Mouse (Mus musculus) macrophage (primary cell): ENCODE measurements around the gene Sh3pxd2a. TPM values are rescaled to one million over a fixed set of nuclear protein-coding genes. Genes with fewer than 3 reads are reported as not detected.

Experiments
- H3K27ac ChIP-seq: fragments of 350-480 bp; formaldehyde crosslinking; 2 replicates; pipeline ENCODE4 v1.9.0; 2021
- H3K36me3 ChIP-seq: fragments of 350-480 bp; formaldehyde crosslinking; 2 replicates; pipeline ENCODE4 v1.9.0; 2021; ENCODE audit errors: inconsistent target
- H3K4me3 ChIP-seq: fragments of 350-480 bp; formaldehyde crosslinking; 2 replicates; pipeline ENCODE4 v1.9.0; 2021; ENCODE audit errors: inconsistent target
- H3K79me2 ChIP-seq: fragments of 350-480 bp; formaldehyde crosslinking; 2 replicates; pipeline ENCODE4 v1.9.0; 2021; ENCODE audit errors: inconsistent target
- WGBS: methylation state at CpG from one replicate; pipeline ENCODE4 v1.1.7; 2026; ENCODE audit warnings: inconsistent platforms; ENCODE audit not compliant: missing documents; 5-methylcytosine and 5-hydroxymethylcytosine counted together
- polyA plus RNA-seq: library from polyadenylated mRNA; stranded (reverse); fragments of 250-400 nt; gene quantifications from 3 replicates; pipeline ENCODE4 v1.2.4, GENCODE M21; 2018; ENCODE audit warnings: inconsistent platforms

Sh3pxd2a gene
- polyA plus RNA-seq, 1 experiment from 2014 or later, result 8.0 TPM

GRCm38 (mm10) chr19:47382268-47382667, 81.9 kb downstream of the Sh3pxd2a start:
- Histone ChIP-seq H3K79me2 (no peaks in the 10 kb centered on the region), H3K27ac (no peak overlapping the region), H3K4me3 (no peak overlapping the region), H3K36me3 (no peaks in the 10 kb centered on the region)
- 62% methylated on average over 5 of the region's 5 CpGs for WGBS

GRCm38 (mm10) chr19:47381011-47381410, 83.2 kb downstream of the Sh3pxd2a start:
- 90% methylated on average over 15 of the region's 15 CpGs for WGBS
- Histone ChIP-seq H3K27ac (no peak overlapping the region), H3K79me2 (no peaks in the 10 kb centered on the region)

GRCm38 (mm10) chr19:47379141-47379540, 85.1 kb downstream of the Sh3pxd2a start:
- no peaks in the 10 kb centered on the region for H3K36me3 ChIP-seq
- no peak overlapping the region for H3K27ac ChIP-seq
- H3K4me3 ChIP-seq, result no peak overlapping the region
- H3K79me2 ChIP-seq, result no peaks in the 10 kb centered on the region
- 93% methylated on average over 5 of the region's 5 CpGs for WGBS

More at GRCm38 (mm10) chr19:47381011-47381410, 83.2 kb downstream of the Sh3pxd2a start:
- H3K36me3 ChIP-seq, result no peaks in the 10 kb centered on the region
- H3K4me3 ChIP-seq, result no peak overlapping the region

- no peaks in the 10 kb centered on the region for H3K36me3 ChIP-seq
- H3K79me2 ChIP-seq, result no peaks in the 10 kb centered on the region
- no peak overlapping the region for H3K4me3 ChIP-seq
- WGBS, result 91% methylated on average over 8 of the region's 8 CpGs
- H3K27ac ChIP-seq, result no peak overlapping the region
These were observed 89.2 kb downstream of the Sh3pxd2a start for GRCm38 (mm10) chr19:47374916-47375573.

GRCm38 (mm10) chr19:47374440-47374839, 89.8 kb downstream of the Sh3pxd2a start:
- Histone ChIP-seq H3K27ac (no peak overlapping the region), H3K4me3 (no peak overlapping the region), H3K79me2 (no peaks in the 10 kb centered on the region), H3K36me3 (no peaks in the 10 kb centered on the region)
- 31% methylated on average over 4 of the region's 4 CpGs for WGBS

GRCm38 (mm10) chr19:47372044-47372443, 92.2 kb downstream of the Sh3pxd2a start:
- Histone ChIP-seq H3K27ac (no peak overlapping the region), H3K36me3 (no peaks in the 10 kb centered on the region), H3K79me2 (no peaks in the 10 kb centered on the region), H3K4me3 (no peak overlapping the region)
- 78% methylated on average over 4 of the region's 5 CpGs for WGBS

- WGBS, result 93% methylated on average over 10 of the region's 11 CpGs
- H3K79me2 ChIP-seq, result no peaks in the 10 kb centered on the region
- no peak overlapping the region for H3K4me3 ChIP-seq
- no peaks in the 10 kb centered on the region for H3K36me3 ChIP-seq
- no peak overlapping the region for H3K27ac ChIP-seq
These were observed 92.7 kb downstream of the Sh3pxd2a start for GRCm38 (mm10) chr19:47371521-47371920.

GRCm38 (mm10) chr19:47369008-47369407, 95.2 kb downstream of the Sh3pxd2a start:
- Histone ChIP-seq H3K36me3 (no peaks in the 10 kb centered on the region), H3K4me3 (no peak overlapping the region), H3K27ac (no peak overlapping the region), H3K79me2 (no peaks in the 10 kb centered on the region)
- 90% methylated on average over 3 of the region's 3 CpGs for WGBS

GRCm38 (mm10) chr19:47367271-47367879, 96.8 kb downstream of the Sh3pxd2a start:
- H3K4me3 ChIP-seq, result no peak overlapping the region
- WGBS, result 96% methylated on average over 12 of the region's 12 CpGs
- H3K27ac ChIP-seq, result no peak overlapping the region
- no peaks in the 10 kb centered on the region for H3K79me2 ChIP-seq
- H3K36me3 ChIP-seq, result peaks cover 9% of the 10 kb centered on the region; the same call in 1 of the 2 replicates

- H3K79me2 ChIP-seq, result no peaks in the 10 kb centered on the region
- no peak overlapping the region for H3K27ac ChIP-seq
- H3K36me3 ChIP-seq, result peaks cover 9% of the 10 kb centered on the region; the same call in 1 of the 2 replicates
- no peak overlapping the region for H3K4me3 ChIP-seq
- WGBS, result 95% methylated on average over 8 of the region's 8 CpGs
These were observed 97.6 kb downstream of the Sh3pxd2a start for GRCm38 (mm10) chr19:47366576-47366975.

GRCm38 (mm10) chr19:47363086-47363668, 101.0 kb downstream of the Sh3pxd2a start:
- Histone ChIP-seq H3K36me3 (peaks cover 9% of the 10 kb centered on the region; the same call in 1 of the 2 replicates), H3K27ac (no peak overlapping the region), H3K4me3 (no peak overlapping the region), H3K79me2 (no peaks in the 10 kb centered on the region)
- 94% methylated on average over 9 of the region's 9 CpGs for WGBS

GRCm38 (mm10) chr19:47360921-47361320, 103.3 kb downstream of the Sh3pxd2a start:
- 96% methylated on average over 3 of the region's 3 CpGs for WGBS
- H3K4me3 ChIP-seq, result no peak overlapping the region
- peaks cover 9% of the 10 kb centered on the region; the same call in 1 of the 2 replicates for H3K36me3 ChIP-seq
- H3K79me2 ChIP-seq, result no peaks in the 10 kb centered on the region
- no peak overlapping the region for H3K27ac ChIP-seq

- Histone ChIP-seq H3K27ac (no peak overlapping the region), H3K79me2 (no peaks in the 10 kb centered on the region), H3K4me3 (no peak overlapping the region), H3K36me3 (peaks cover 9% of the 10 kb centered on the region; the same call in 1 of the 2 replicates)
- WGBS, result 94% methylated on average over 16 of the region's 16 CpGs
These were observed 104.2 kb downstream of the Sh3pxd2a start for GRCm38 (mm10) chr19:47360017-47360416.

- Histone ChIP-seq H3K4me3 (no peak overlapping the region), H3K79me2 (no peaks in the 10 kb centered on the region), H3K36me3 (peaks cover 9% of the 10 kb centered on the region; the same call in 1 of the 2 replicates), H3K27ac (no peak overlapping the region)
- 22% methylated on average over 15 of the region's 15 CpGs for WGBS
These were observed 104.9 kb downstream of the Sh3pxd2a start for GRCm38 (mm10) chr19:47359166-47359931.
